Mouse (Mus musculus) limb, embryonic 14.5 days (tissue): ENCODE data around the gene Olfr1280. TPM values are rescaled to one million over a fixed set of nuclear protein-coding genes. Genes with fewer than 3 reads are reported as not detected.
"Not testable (repeated sequence)": the region's sequence is repeated elsewhere in the genome, so short reads cannot be mapped to it uniquely, and the experiment has no call there.

Experiments used
- ATAC-seq: fragments of 200-750 bp; cut with Nextera tagmentation; 2 replicates; pipeline ENCODE4 v1.8.0; 2017; ENCODE audit warnings: low read depth, moderate number of reproducible peaks, moderate TSS enrichment; ENCODE audit not compliant: low FRiP score
- DNase-seq: peaks from one replicate; pipeline ENCODE4 v3.0.0-alpha.2; 2015; ENCODE audit warnings: low spot score
- H3K27ac ChIP-seq: fragments of 300-500 bp; sonication (generic); replicated peaks from 2 replicates; pipeline ENCODE4 v1.5.1; 2014; ENCODE audit warnings: low read depth, mild to moderate bottlenecking, low read length, moderate library complexity, mixed read lengths
- H3K27me3 ChIP-seq: fragments of 300-500 bp; sonication (generic); 2 replicates; pipeline ENCODE4 v1.6.1; 2014; ENCODE audit warnings: low read length, mixed read lengths; ENCODE audit not compliant: control insufficient read depth, insufficient read depth
- H3K36me3 ChIP-seq: fragments of 300-500 bp; sonication (generic); 2 replicates; pipeline ENCODE4 v1.6.1; 2014; ENCODE audit warnings: mild to moderate bottlenecking, low read length, moderate library complexity, mixed read lengths; ENCODE audit not compliant: control insufficient read depth, insufficient read depth
- H3K4me1 ChIP-seq: fragments of 300-500 bp; sonication (generic); 2 replicates; pipeline ENCODE4 v1.6.1; 2014; ENCODE audit warnings: antibody characterized with exemption, low read length, mixed read lengths; ENCODE audit not compliant: control insufficient read depth, insufficient read depth
- H3K4me2 ChIP-seq: fragments of 300-500 bp; sonication (generic); replicated peaks from 2 replicates; pipeline ENCODE4 v1.6.1; 2014; ENCODE audit warnings: low read depth, mild to moderate bottlenecking, low read length, moderate library complexity; ENCODE audit not compliant: severe bottlenecking
- H3K4me3 ChIP-seq: fragments of 300-500 bp; sonication (generic); replicated peaks from 2 replicates; pipeline ENCODE4 v1.5.1; 2014; ENCODE audit warnings: low read length
- H3K9ac ChIP-seq: fragments of 300-500 bp; sonication (generic); 2 replicates; pipeline ENCODE4 v1.6.1; 2014; ENCODE audit warnings: mild to moderate bottlenecking, low read depth, low read length, moderate library complexity; ENCODE audit not compliant: severe bottlenecking
- H3K9me3 ChIP-seq: fragments of 300-500 bp; sonication (generic); 2 replicates; pipeline ENCODE4 v1.6.1; 2016; ENCODE audit warnings: low read length; ENCODE audit not compliant: control insufficient read depth
- POLR2A ChIP-seq: fragments of 200-500 bp; IDR thresholded peaks from 2 replicates; pipeline ENCODE4 v1.8.0; 2012; ENCODE audit warnings: inconsistent platforms, mild to moderate bottlenecking, moderate library complexity, borderline replicate concordance; ENCODE audit not compliant: insufficient read depth, insufficient read length; ENCODE audit errors: extremely low read depth
- WGBS: fragments of 180-500 bp; shearing (Covaris S2); extraction: QIAGEN DNeasy Blood & Tissue Kit; methylation state at CpG from one replicate; pipeline ENCODE4 v1.1.7; 2014; 5-methylcytosine and 5-hydroxymethylcytosine counted together
- polyA plus RNA-seq, 2 experiments: library from polyadenylated mRNA; depleted of rRNA in 1 of 2; stranded (reverse) in 1 of 2; unstranded in 1 of 2; fragments of >200 nt; fragmentation: Nextera tagmentation in 1 of 2; extraction: Ambion mirVana in 1 of 2; gene quantifications; 2 replicates each; pipeline versions ENCODE4 v1.2.1 to v1.2.3; 2012 to 2014

The Olfr1280 gene
- not detected in 2 replicates for polyA plus RNA-seq (2012; rRNA removed)
- not detected in 2 replicates for polyA plus RNA-seq (2014; fragmentation: Nextera tagmentation; extraction: Ambion mirVana)

- no peaks in the 10 kb centered on the region for H3K9me3 ChIP-seq
These were observed at the start of gene Olfr1280 for GRCm38 (mm10) chr2:111313717-111314116. Olfr1280 (plus strand) TSS chr2:111314017.

GRCm38 (mm10) chr2:111274006-111274405, 39.8 kb upstream of the Olfr1280 start, which contains the start of gene Olfr1277:
Olfr1277 (minus strand) TSS chr2:111274106.
- H3K9me3 ChIP-seq: no peaks in the 10 kb centered on the region
- no peaks in the 10 kb centered on the region for H3K36me3 ChIP-seq
- H3K27me3 ChIP-seq: no peaks in the 10 kb centered on the region
- ATAC-seq (no peak), DNase-seq (no peak)
- 75% methylated on average over 2 of the region's 2 CpGs for WGBS
- TF ChIP-seq POLR2A: no peak
- H3K4me1 ChIP-seq: no peaks in the 10 kb centered on the region
- H3K9ac ChIP-seq: no peak within 1 kb of the TSS
- H3K27ac ChIP-seq: no peak within 1 kb of the TSS
- H3K4me2 ChIP-seq: no peak within 1 kb of the TSS
- H3K4me3 ChIP-seq: no peak within 1 kb of the TSS

More at GRCm38 (mm10) chr2:111313717-111314116, at the start of gene Olfr1280:
- H3K27me3 ChIP-seq: no peaks in the 10 kb centered on the region
- no peak within 1 kb of the TSS for H3K4me3 ChIP-seq
- no peak within 1 kb of the TSS for H3K4me2 ChIP-seq
- no peaks in the 10 kb centered on the region for H3K36me3 ChIP-seq
- no peak within 1 kb of the TSS for H3K9ac ChIP-seq
- no peak for TF ChIP-seq POLR2A
- no peak within 1 kb of the TSS for H3K27ac ChIP-seq
- H3K4me1 ChIP-seq: no peaks in the 10 kb centered on the region
- DNase-seq (no peak), ATAC-seq (no peak)

GRCm38 (mm10) chr2:111289836-111290235, 24.0 kb upstream of the Olfr1280 start, which contains the start of gene Olfr1278:
Olfr1278 (plus strand) TSS chr2:111290136.
- no peaks in the 10 kb centered on the region for H3K9me3 ChIP-seq
- no peak for TF ChIP-seq POLR2A
- H3K27me3 ChIP-seq: no peaks in the 10 kb centered on the region
- no peak within 1 kb of the TSS for H3K27ac ChIP-seq
- DNase-seq (no peak), ATAC-seq (no peak)
- no peak within 1 kb of the TSS for H3K4me2 ChIP-seq
- H3K9ac ChIP-seq: no peak within 1 kb of the TSS
- no peaks in the 10 kb centered on the region for H3K36me3 ChIP-seq
- H3K4me3 ChIP-seq: no peak within 1 kb of the TSS
- H3K4me1 ChIP-seq: no peaks in the 10 kb centered on the region

GRCm38 (mm10) chr2:111298541-111298940, 15.3 kb upstream of the Olfr1280 start:
- Histone ChIP-seq H3K36me3 (no peaks in the 10 kb centered on the region), H3K9me3 (no peaks in the 10 kb centered on the region), H3K4me2 (no peak overlapping the region), H3K4me1 (no peaks in the 10 kb centered on the region), H3K9ac (no peak overlapping the region), H3K27ac (no peak overlapping the region), H3K27me3 (no peaks in the 10 kb centered on the region), H3K4me3 (no peak overlapping the region)
- TF ChIP-seq POLR2A: no peak
- ATAC-seq (no peak), DNase-seq (no peak)

- Histone ChIP-seq H3K4me3 (no peak within 1 kb of the TSS), H3K9ac (no peak within 1 kb of the TSS), H3K9me3 (no peaks in the 10 kb centered on the region), H3K4me2 (no peak within 1 kb of the TSS), H3K27ac (no peak within 1 kb of the TSS), H3K4me1 (no peaks in the 10 kb centered on the region), H3K27me3 (no peaks in the 10 kb centered on the region), H3K36me3 (no peaks in the 10 kb centered on the region)
- DNase-seq (no peak), ATAC-seq (no peak)
- no peak for TF ChIP-seq POLR2A
These were observed 13.4 kb upstream of the Olfr1280 start, which contains the start of gene Olfr1279 for GRCm38 (mm10) chr2:111300374-111300773. Olfr1279 (plus strand) TSS chr2:111300635.

- 70% methylated on average over 2 of the region's 2 CpGs for WGBS
These were observed 12.4 kb downstream of the Olfr1280 start, which contains the start of gene Olfr1281 for GRCm38 (mm10) chr2:111326220-111326619. Olfr1281 (plus strand) TSS chr2:111326520.

GRCm38 (mm10) chr2:111333721-111334120, 19.9 kb downstream of the Olfr1280 start:
- H3K36me3 ChIP-seq, H3K9ac ChIP-seq, H3K9me3 ChIP-seq, H3K4me3 ChIP-seq, H3K4me2 ChIP-seq, ATAC-seq, H3K4me1 ChIP-seq, H3K27me3 ChIP-seq, H3K27ac ChIP-seq, DNase-seq: not testable (repeated sequence)
- 88% methylated on average over 5 of the region's 5 CpGs for WGBS

More at GRCm38 (mm10) chr2:111326220-111326619, 12.4 kb downstream of the Olfr1280 start, which contains the start of gene Olfr1281:
- Histone ChIP-seq H3K27me3 (no peaks in the 10 kb centered on the region), H3K4me1 (no peaks in the 10 kb centered on the region), H3K27ac (no peak within 1 kb of the TSS), H3K36me3 (no peaks in the 10 kb centered on the region), H3K9ac (no peak within 1 kb of the TSS), H3K9me3 (no peaks in the 10 kb centered on the region), H3K4me2 (no peak within 1 kb of the TSS), H3K4me3 (no peak within 1 kb of the TSS)
- no peak for TF ChIP-seq POLR2A
- DNase-seq (no peak), ATAC-seq (no peak)
